Mouse (Mus musculus) small intestine, adult 2 months (tissue): Measurements from ENCODE around the gene Anxa10. TPM values are rescaled to one million over a fixed set of nuclear protein-coding genes. Genes with fewer than 3 reads are reported as not detected.
A peak's percentile ranks its signal among the peaks of the same experiment; 100 is the strongest.

Experiments
- H3K27ac ChIP-seq: fragments of 200-500 bp; 2 replicates; pipeline ENCODE4 v1.5.1; 2012; ENCODE audit warnings: low read depth, low read length, control low read depth, inconsistent platforms; ENCODE audit not compliant: insufficient read depth
- H3K27me3 ChIP-seq: fragments of 200-500 bp; 2 replicates; pipeline ENCODE4 v1.6.1; 2012; ENCODE audit warnings: mild to moderate bottlenecking, moderate library complexity, low read length, inconsistent platforms; ENCODE audit not compliant: control insufficient read depth, insufficient read depth
- H3K36me3 ChIP-seq: fragments of 200-500 bp; 2 replicates; pipeline ENCODE4 v1.6.1; 2012; ENCODE audit warnings: mild to moderate bottlenecking, low read length, control low read depth, inconsistent platforms; ENCODE audit not compliant: control insufficient read depth, insufficient read depth
- H3K4me1 ChIP-seq: fragments of 200-500 bp; 2 replicates; pipeline ENCODE4 v1.6.1; 2012; ENCODE audit warnings: low read length, inconsistent platforms, mixed read lengths; ENCODE audit not compliant: control insufficient read depth, insufficient read depth, insufficient read length
- H3K4me3 ChIP-seq: fragments of 200-500 bp; 2 replicates; pipeline ENCODE4 v1.5.1; 2012; ENCODE audit warnings: low read depth, mild to moderate bottlenecking, control low read depth, inconsistent platforms, low read length, moderate library complexity
- CTCF ChIP-seq: fragments of 200-500 bp; IDR thresholded peaks from 2 replicates; pipeline ENCODE4 v1.5.1; 2012; ENCODE audit warnings: low read depth, mild to moderate bottlenecking, control low read depth, inconsistent platforms, low read length, moderate library complexity, mixed read lengths; ENCODE audit not compliant: insufficient replicate concordance, insufficient read length; ENCODE audit errors: extremely low read depth
- POLR2A ChIP-seq: fragments of 200-500 bp; IDR thresholded peaks from 2 replicates; pipeline ENCODE4 v1.6.1; 2012; ENCODE audit warnings: low read depth, mild to moderate bottlenecking, control low read depth, inconsistent platforms, low read length, moderate library complexity
- WGBS: fragments of 180-500 bp; shearing (Covaris S2); methylation state at CpG from one replicate; pipeline ENCODE4 v1.1.7; 2018; 5-methylcytosine and 5-hydroxymethylcytosine counted together
- polyA plus RNA-seq: library from polyadenylated mRNA; depleted of rRNA; stranded (reverse); fragments of >200 nt; gene quantifications from 2 replicates; pipeline ENCODE4 v1.2.3, GENCODE M21; 2012; rRNA removed

Gene Anxa10
- polyA plus RNA-seq, 1 experiment, result not detected

DNA sequence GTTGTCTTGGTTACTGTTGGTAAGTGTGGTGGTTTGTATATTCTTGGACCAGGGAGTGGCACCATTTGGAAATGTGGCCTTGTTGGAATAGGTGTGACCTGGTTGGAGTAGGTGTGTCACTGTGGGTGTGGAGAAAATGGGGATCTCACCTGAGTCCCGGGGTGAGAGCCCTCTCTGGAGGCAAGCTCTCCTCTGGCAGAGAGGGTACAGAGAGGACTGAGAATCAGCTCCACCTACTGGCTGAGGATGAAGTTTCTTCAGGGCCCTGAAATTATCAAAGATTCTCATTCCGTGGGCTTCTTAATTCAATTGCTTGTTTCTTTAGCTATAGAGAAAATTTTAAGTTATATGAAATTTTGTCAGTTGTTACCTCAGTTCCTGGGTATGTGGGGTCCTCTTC is 76.1 kb downstream of the Anxa10 start:
- Histone ChIP-seq H3K4me3 (no peak overlapping the region), H3K4me1 (no peaks in the 10 kb centered on the region), H3K27me3 (no peaks in the 10 kb centered on the region), H3K27ac (no peak overlapping the region), H3K36me3 (no peaks in the 10 kb centered on the region)
- 21% methylated on average over 2 of the region's 2 CpGs for WGBS
- peak; percentile 19; the same call in 1 of the 2 replicates for TF ChIP-seq CTCF
- no peak for TF ChIP-seq POLR2A

GRCm38 (mm10) chr8:62034351-62034750 is 88.6 kb downstream of the Anxa10 start:
- Histone ChIP-seq H3K36me3 (peaks cover 4% of the 10 kb centered on the region), H3K27ac (no peak overlapping the region), H3K4me1 (no peaks in the 10 kb centered on the region), H3K27me3 (no peaks in the 10 kb centered on the region), H3K4me3 (no peak overlapping the region)
- 74% methylated on average over 3 of the region's 3 CpGs for WGBS
- TF ChIP-seq POLR2A (no peak), CTCF (no peak)

DNA sequence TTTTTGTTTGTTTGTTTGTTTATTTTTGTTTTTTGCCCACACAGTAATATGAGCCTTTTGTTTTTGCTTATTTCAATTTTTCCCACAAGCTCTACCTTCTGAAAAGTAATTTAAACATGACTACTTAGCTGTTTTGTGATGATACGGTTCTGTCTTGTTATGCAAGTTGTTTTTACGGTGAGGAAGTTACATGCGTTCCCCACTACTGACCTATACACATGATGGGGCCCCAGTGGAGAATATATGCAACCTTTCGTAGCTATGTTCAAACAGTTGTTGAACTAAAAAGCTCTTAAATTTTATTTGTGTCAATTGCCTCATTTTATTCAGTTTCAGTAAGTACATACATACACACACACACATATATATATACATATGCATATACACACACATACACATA is 108.4 kb downstream of the Anxa10 start:
- 89% methylated on average over 4 of the region's 4 CpGs for WGBS
- Histone ChIP-seq H3K36me3 (peaks cover 12% of the 10 kb centered on the region), H3K27ac (no peak overlapping the region), H3K4me3 (no peak overlapping the region), H3K27me3 (no peaks in the 10 kb centered on the region), H3K4me1 (no peaks in the 10 kb centered on the region)
- TF ChIP-seq POLR2A (no peak), CTCF (no peak)

GRCm38 (mm10) chr8:62014166-62014565 is 108.8 kb downstream of the Anxa10 start:
- H3K4me1 ChIP-seq, result no peaks in the 10 kb centered on the region
- H3K27ac ChIP-seq, result no peak overlapping the region
- peaks cover 12% of the 10 kb centered on the region for H3K36me3 ChIP-seq
- no peak overlapping the region for H3K4me3 ChIP-seq
- TF ChIP-seq CTCF, result no peak
- no peak for TF ChIP-seq POLR2A
- 91% methylated on average over 4 of the region's 4 CpGs for WGBS
- no peaks in the 10 kb centered on the region for H3K27me3 ChIP-seq

Other genes starting within 250 kb of the Anxa10 start
- gene Palld, start 220.5 kb downstream of the Anxa10 start, polyA plus RNA-seq, result 43.7 and 58.2 TPM in 2 replicates
- gene Ddx60, start 195.1 kb downstream of the Anxa10 start, polyA plus RNA-seq, result 1.0 and 3.5 TPM in 2 replicates